Mouse (Mus musculus): ENCODE results near the gene Nfx1.

GRCm38 (mm10) chr4:41063351-41063750, 92.6 kb downstream of the Nfx1 start:
- no peak for TF ChIP-seq CTCF (IDR thresholded peaks at IDR 0.05; ENCODE audit: extremely low read depth, insufficient read depth, insufficient read length, insufficient replicate concordance)
- no peak for TF ChIP-seq POLR2A (IDR thresholded peaks at IDR 0.05; ENCODE audit: low read depth, low read length)

All from spleen, adult 2 months (tissue).